Mouse (Mus musculus): Measurements from ENCODE around the gene Fam69b.
"Not testable (repeated sequence)": the region's sequence is repeated elsewhere in the genome, so short reads cannot be mapped to it uniquely, and the experiment has no call there.

The Fam69b gene

GRCm38 (mm10) chr2:26661768-26662508 lies 33.7 kb downstream of the Fam69b start:
- no peak for DNase-seq (ENCODE audit: extremely low read depth, low read depth)

GRCm38 (mm10) chr2:26662509-26662882 lies 34.2 kb downstream of the Fam69b start:
- no peak for DNase-seq (ENCODE audit: extremely low read depth, low read depth)

GRCm38 (mm10) chr2:26663112-26663511 lies 34.9 kb downstream of the Fam69b start:
- DNase-seq (ENCODE audit: extremely low read depth, low read depth), result no peak

- DNase-seq (ENCODE audit: extremely low read depth, low read depth), result not testable (repeated sequence)
Measured at GRCm38 (mm10) chr2:26663551-26663950, 35.3 kb downstream of the Fam69b start.

GRCm38 (mm10) chr2:26668746-26669145 lies 40.5 kb downstream of the Fam69b start:
- DNase-seq (ENCODE audit: extremely low read depth, low read depth), result no peak

- DNase-seq (ENCODE audit: extremely low read depth, low read depth), result no peak
Measured at GRCm38 (mm10) chr2:26671182-26671581, 42.9 kb downstream of the Fam69b start, which contains the start of gene Lcn4. Gene Lcn4, minus strand, starts transcription at chr2:26671282.
